Mouse (Mus musculus) T-helper 17 cell (primary cell): ENCODE data around the gene Dnase1l2.

ENCODE experiments used
- in situ Hi-C, 2 experiments: fragments of 300-600 bp; cut with MboI, MseI; formaldehyde crosslinking; loops; 1 replicate in 1 of 2; 2 replicates in 1 of 2; pipeline ENCODE4 v1.15.1; 2025; ENCODE audit warnings: high pct_unique_total_duplicates in 2 of 2

The Dnase1l2 gene

DNA sequence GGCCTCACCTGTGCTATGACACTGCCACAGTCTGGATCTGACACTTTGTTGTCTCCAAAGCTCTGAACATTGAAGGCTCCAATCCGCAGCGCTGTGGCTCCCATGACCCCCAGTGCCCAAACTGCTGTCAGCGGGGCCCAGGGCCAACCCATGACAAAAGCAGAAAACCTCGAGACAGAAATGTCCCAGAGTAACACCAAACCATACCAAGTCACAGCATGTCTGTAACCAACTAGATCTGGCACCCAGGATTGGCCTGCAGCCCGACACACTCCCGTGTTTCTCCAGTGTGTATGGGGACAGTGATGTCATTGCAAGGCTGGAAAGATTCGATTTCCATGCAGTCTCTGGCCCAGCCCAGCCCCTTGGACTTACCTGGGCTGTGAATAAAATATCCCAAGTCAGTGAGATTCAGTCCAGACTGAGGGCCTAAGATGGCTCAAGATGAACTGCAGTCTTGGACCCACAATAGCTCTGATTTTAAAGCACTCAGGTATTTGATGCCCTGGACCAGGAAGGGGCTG lies at the start of gene Dnase1l2:
Gene Dnase1l2 (minus strand): TSS at position 474 of the 524 bp plus-strand sequence.
- in situ Hi-C loops, result loop anchor here in 1 of 2 experiments (5.0 kb wide), 1 partner anchor 55 kb away; no protein-coding TSS in a partner anchor

DNA sequence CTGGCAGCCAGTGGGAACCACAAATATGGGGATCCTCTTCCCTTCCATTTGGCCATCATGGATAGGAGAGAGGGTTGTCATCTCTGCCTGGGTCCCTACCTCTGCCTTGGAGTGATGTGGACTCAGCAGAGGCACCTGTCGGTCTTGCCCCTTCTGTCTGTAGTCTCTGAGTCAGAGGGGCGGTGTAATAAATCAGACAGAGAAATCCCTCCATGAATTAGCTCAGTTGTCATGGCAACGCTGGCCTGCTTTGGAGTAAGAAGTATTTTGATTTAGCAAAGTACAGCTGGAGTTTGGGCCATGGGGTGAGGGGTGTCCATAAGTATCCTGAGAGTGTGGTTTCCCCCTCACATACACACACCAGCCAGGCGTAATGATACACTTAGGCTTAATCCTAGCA lies 47.5 kb upstream of the Dnase1l2 start:
- in situ Hi-C loops, result loop anchor here in 1 of 2 experiments (5.0 kb wide), 1 partner anchor 37 kb away; the partner anchor contains the start of gene Traf7

DNA sequence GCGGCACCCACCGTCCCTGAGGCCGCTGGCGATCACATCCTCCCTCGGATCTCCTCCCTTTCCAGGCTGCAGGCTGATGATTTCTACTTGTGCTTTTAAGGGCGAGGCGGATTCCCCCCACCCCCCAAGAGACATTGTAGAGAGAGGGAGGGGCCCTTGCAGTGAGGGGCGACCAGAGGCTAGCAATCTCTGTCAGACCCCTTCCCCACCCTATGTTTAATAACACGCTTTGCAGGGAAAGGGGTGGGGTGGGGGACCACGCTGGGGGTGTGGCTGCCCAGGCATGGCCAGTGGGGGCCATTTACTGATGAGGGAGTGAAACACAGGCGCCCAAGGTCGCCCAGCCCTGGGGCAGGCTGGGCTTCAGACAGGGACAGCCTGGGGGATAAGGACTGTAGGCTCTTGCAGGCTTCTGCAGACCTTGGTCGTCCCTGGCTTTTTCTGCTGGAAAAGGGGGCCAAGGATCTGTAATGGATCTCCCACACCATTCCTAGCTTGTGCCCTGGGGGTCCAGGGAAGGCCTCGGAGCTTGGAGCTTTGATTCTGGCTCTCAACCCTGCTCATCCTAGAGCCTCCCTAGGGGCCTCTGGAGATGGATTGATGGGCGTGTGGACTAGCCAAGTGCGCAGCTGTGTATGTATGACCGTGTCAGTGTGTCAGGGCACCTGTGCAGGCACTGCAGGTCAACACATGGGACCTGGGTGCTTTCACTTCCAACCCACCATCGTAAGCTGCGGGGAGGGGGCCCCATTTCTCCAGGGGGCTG lies 46.5 kb upstream of the Dnase1l2 start:
- in situ Hi-C loops, result loop anchor here in 1 of 2 experiments (5.0 kb wide), 1 partner anchor 38 kb away; the partner anchor contains the start of gene Traf7

DNA sequence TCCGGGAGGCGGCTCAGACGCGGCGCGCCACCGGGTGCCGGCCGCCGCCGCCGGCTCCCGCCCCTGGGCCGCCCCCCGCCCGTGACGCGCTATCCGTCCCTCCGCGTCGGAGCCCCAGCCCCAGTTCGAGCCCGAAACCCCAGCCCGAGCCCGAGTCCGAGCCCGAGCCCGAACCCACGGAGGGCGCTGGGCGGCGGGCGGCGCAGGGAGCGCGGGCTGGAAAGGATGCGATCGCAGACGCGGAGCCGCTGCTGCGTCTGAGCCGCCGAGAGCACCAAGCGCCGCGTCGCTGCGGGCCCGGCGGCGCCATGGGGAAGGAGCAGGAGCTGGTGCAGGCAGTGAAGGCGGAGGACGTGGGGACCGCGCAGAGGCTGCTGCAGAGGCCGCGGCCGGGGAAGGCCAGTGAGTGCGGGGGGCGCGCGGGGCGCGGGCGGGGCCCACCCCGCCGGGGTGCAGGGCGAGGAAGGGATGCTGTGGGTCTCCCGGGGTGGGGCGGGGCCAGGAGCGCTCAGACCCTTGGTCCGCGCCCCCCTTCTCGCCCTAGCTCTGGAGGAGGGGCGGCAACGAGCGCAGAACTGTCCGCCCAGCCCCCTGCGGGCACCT lies 45.9 kb upstream of the Dnase1l2 start:
- in situ Hi-C loops, result no loop called here

DNA sequence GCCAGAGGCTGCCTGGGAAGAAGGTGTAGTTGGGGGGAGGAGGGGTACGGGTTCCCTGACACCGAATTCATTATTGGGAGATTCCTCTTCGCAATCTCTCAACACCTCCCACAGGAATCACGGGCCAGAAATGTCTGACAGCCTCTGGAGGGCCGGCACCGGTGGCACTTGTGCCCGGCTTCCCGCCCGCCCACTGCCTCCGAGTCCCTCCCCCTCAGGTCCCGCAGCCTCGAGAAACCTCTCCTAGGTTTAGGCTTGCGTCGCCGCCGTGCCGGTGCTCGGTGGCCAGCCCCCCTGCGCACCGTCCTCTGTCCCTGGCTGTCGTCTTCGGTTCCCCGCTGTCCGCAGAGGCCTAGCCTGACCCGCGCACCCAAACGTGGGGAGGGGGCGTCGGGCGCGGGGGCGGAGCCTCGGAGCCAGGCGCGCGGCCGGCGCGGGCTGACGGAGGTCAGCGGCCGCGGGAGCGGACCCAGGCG lies 45.3 kb upstream of the Dnase1l2 start, which contains the start of gene Caskin1:
Gene Caskin1 (plus strand): TSS at position 416 of the 476 bp plus-strand sequence.
- in situ Hi-C loops, result no loop called here

DNA sequence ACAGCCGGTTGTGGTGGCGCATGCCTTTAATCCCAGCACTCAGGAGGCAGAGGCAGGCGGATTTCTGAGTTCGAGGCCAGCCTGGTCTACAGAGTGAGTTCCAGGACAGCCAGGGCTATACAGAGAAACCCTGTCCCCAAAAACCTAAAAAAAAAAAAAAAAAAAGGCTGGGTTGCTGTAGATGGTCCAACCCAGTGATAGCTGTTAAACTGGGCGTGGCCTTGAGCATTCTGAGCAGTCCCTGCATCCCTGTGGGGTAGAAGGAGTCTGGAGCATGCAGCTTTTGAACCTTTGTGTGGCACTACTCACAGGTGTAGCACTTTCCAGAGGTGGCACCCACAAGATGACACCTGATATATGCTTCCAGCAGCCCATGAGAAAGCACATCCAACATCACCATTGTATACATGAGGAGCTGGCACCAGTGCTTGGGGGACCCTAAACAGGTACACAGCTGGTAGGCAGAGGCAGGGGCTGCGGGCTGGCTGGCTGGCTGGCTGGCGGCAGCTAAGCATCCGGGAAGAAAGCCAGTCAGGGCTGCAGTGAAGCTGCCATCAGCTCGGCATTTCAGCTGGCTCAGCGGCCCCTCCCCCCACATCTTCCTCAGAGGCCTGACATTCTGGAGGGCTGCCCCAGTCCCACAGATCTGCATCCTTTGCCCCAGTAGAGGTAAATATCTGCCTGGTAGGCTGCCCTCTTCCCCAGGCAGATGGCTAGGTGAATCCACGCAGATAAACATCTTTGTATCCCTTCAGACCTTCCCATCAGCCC lies 42.4 kb upstream of the Dnase1l2 start:
- in situ Hi-C loops, result no loop called here

DNA sequence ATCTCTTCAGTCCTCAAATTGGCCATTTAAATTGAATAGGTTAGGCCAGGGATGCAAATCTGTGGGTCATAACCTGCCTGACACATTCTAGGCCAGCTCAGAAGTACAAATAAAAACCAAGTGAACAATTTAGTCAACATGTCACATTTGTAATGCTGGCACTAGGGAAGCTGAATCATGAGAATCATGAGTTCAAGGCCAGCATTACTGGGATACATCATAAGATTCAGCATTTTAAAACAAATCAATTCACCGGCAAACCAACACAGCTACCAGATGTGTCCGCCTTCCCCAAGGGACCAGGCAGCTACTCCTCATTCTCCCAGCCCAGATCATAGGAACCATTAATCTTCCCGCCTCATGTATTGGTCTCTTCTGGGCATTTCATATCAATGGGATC lies 40.6 kb upstream of the Dnase1l2 start:
- in situ Hi-C loops, result loop anchor here in 1 of 2 experiments (5.0 kb wide), 1 partner anchor 39 kb away; no protein-coding TSS in a partner anchor

DNA sequence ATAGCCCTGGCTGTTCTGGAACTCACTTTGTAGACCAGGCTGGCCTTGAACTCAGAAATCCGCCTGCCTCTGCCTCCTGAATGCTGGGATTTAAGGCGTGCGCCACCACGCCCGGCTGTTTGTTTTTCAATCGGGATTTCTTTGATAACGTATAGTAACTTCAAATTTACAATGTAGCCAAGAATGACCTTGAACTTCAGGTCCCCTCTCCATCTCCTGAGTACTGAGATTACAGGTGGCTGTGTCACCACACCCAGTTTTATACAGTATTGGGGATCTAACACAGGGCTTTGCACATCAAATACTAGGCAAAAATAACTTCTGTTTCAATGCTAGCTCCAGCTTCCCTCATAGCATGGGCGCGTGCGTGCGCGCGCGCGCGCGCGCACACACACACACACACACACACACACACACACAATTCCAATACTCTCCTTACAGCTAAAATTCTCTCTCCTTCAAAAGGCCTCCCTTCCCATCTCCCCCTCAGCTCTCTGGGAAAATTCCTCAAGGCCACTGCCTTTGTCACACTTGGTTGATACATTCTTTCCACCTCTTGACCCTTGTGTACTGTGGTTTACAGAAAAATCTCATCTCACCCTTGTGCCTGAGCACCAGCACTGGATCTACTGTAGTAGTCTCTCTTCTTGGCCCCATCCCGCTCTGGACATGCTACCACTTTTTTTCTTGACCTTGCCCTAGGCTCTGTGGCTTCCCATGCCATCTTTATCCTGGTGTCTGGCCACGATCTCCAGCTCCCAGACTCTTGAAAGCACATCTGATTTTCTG lies 38.3 kb upstream of the Dnase1l2 start:
- in situ Hi-C loops, result loop anchor here in 1 of 2 experiments (5.0 kb wide), 1 partner anchor 41 kb away; no protein-coding TSS in a partner anchor

DNA sequence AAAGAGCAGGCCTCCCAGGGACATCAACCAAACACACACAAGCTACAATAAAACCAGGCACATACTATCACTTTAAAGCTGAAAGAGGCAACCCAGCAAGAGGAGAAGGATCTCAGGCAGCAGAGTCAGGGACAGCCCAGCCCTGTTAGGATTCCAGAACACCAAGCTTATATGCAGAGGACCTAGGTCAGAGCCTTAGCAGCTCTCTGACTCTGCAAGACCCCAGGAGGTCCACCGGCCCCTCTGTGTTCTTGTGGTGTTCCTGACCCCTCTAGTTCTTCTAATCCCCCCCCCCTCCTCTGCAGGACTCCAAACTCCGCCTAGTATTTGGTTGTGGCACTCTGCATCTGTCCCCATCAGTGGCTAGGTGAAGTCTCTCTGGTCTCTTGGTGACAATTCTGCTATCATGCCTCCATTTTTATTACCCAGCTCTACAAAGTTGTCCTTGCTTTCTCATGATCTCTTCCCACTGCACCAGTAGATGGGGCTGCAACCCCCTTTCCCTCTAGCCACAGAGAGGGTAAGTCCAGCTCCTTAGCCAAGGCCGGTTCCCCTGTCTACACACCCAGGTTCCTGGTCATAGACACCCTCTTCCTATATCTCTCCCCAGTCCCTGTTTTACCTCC lies 37.4 kb upstream of the Dnase1l2 start:
- in situ Hi-C loops, result loop anchor here in 1 of 2 experiments (5.0 kb wide), 1 partner anchor 42 kb away; no protein-coding TSS in a partner anchor

DNA sequence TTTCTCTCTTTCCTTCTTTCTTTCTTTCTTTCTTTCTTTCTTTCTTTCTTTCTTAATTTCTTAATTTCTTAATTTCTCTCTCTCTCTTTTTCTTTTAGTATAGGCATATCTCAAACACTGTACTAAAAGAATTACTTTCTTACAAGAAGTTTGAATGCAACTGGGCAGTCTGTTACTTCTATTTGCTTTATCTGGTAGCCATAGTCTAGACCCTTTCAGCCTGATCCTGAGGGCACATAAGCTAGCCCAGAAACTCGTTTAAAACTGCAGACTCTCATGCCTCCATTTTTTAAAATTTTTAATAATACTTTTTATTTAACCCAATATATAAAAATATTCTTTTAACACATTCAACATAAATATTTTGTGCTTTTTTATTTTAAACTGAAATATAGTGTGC lies 36.5 kb upstream of the Dnase1l2 start:
- in situ Hi-C loops, result no loop called here

DNA sequence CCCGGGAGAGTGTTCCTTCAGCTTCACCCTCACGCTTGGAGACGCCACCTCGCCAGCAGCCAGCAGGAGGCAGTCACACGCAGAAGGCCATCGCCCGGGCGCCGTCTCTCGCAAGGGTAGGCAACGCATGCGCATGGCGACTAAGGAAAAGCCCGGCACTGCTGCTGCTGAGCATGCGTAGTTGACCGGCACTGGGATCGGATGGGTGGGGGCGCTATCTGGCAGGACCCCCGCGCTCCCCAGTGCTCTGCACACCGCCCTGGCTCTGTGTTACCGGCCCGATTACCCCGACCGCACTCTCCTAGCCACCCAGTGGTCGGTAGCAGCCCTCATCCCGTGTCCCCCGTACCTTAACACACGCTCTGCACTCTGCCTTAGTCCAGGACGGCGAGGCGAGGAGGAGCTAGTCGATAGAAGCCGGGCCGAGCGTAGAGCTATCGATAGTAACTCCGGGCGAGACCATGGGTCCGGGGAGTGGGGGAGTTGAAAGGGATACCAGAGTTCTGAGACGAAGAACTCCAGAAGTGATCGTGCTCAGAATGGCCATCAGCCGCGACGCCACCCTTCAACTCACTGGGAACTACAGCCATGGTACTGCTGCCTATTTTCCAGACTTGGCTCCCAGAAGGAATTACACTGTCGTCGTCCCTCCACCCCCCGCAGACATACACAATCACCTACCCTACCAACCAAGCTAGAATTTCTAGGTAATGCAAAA lies 35.9 kb upstream of the Dnase1l2 start, which contains the start of gene Mlst8:
Gene Mlst8 (minus strand): TSS at position 416 of the 718 bp plus-strand sequence.
- in situ Hi-C loops, result no loop called here

DNA sequence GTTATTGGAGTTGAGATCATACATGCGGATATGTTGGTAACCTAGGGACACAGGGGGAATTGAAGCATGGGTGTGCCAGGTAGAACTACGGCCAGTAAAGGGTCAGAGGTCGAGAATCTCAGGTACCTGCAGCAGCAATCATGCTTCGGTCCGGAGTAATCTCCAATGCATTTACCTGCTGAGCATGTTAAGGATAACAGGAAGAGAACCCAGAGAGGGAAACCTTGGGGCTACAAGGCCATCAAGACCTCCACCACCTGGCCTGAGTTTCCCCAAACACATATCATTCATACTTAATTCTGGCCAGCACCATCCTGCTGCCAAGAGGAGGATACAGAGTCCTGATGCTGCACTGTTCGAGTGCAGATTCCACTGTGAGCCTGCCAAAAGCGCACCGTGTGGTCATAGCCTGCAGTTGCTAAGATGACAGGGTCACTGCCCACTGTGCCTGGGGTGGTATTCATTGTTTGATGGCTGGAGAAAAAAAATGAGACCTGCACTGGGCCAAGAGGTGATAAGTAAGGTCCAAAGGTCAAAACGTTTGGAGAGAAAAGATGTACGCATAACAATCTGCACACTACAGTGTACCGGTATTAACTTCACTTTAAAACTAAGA lies 35.2 kb upstream of the Dnase1l2 start:
- in situ Hi-C loops, result no loop called here

DNA sequence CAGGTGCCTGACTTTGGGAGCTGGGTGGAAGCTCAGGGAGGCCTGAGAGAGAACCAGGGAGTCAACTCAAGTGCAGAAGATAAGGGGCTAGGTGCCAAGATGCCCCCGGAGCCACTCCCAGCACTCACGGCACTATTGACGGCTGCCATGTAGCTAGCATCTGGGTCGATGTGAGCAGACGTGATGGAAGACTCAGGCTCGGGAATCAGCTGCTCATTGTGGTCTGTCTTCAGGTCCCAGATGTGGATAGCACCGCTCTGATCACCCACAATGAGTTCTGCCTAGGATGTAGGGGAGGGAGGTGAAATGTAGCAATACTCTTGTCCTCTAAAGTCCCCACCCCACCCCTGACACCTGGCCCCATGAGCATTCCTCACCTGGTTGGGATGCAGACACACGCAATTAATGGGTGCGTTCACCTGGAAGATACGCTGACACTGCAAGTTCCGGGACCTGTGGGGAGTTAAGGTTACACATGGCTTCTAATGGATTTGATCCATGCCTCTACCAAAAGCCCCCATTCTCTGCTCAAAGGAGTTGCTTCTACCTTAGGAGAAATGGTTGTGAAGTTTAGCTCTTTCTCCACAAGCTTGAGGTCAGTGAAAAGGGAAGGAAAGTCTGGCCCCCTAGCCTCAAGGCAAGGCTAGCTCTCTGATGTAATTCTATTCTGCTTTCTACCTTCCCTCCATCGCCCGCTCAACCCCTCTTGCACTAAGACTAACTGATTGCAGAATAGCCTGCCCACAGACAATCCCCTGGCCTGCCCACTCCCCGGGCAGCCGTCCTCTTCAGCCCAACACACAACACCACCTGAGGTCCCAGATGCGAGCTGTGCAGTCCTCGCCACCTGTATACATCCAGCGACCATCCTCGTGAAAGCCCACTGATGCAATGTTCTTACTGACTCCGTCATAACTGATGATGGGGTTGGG lies 34.4 kb upstream of the Dnase1l2 start:
- in situ Hi-C loops, result no loop called here

DNA sequence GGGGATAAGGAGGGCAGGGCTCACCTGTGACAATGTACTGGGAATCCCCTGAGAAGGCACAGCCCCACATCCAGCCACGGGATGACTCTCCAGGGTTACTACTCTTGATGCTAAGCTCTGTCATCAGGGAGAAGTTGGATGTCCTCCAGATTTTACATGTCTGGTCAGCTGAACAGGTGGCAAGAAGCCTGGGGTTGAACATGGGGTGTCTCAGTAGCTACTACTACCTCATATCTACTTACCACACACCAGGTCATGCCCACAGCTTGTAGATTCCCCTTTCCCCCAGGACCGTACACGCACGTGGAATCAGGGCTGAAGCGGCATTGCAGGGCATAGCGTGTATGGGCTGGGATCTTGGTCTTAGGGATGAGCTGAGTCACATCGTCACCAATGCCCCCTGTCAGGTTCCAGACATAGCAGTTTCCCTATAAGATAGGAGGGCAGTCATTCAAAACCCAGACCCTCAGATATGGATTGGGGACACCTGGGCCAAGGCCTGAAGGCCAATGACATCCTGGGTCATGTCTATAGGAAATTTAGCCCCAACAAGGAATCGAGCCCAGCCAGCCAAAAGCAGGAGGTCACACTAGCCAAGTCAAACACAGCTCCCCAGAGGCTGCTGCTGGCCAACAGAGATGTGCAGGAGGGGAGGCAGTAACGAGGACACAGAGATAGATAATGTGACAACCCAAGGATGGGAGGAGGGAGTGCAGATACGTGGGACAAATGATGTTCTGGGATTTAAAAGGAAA lies 33.3 kb upstream of the Dnase1l2 start:
- in situ Hi-C loops, result no loop called here

DNA sequence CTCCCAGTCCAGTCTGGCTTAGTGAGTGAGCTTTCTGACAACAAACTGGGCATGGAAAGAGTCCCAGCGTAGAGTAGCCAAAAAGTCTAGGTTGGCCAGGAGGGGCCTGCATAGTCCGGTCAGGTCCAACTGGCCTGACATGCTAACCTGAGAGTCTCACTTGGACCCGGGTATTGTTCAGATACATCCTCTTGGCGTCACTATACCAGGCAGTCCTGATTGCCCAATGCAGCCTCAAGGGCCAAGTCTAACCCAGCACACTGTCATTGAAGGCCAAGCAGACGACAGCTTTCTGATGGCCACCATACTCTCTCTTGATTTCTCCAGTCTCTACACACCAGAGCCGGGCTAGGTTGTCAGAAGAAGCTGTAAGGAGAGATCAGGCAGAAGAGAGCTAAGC lies 32.7 kb upstream of the Dnase1l2 start:
- in situ Hi-C loops, result no loop called here

DNA sequence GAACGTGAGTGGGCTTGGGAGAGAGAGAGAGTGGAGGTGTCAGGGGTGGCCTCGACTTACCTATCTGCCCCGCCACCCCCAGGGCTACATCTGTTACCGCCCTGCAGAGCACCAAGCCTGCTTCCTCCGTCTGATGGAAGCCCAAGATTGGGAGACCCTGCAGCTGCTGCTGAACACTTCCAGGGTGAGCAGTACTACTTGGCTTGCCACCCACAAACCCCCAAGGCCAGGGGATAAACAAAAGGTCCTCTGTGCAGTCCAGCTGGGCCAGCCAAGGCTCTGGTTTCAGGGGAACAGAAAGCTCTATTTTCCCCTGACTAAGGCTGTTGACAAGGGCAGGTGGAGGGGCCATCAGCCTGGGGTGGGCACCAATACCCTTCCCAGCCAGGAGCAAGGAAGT lies 31.7 kb upstream of the Dnase1l2 start:
- in situ Hi-C loops, result loop anchor here in 1 of 2 experiments (25.0 kb wide), 1 partner anchor 1438 kb away; the partner anchor contains the start of gene Rab40c
